ENCODE assay signal across 8 mouse cellular contexts in the genomic region with DNA sequence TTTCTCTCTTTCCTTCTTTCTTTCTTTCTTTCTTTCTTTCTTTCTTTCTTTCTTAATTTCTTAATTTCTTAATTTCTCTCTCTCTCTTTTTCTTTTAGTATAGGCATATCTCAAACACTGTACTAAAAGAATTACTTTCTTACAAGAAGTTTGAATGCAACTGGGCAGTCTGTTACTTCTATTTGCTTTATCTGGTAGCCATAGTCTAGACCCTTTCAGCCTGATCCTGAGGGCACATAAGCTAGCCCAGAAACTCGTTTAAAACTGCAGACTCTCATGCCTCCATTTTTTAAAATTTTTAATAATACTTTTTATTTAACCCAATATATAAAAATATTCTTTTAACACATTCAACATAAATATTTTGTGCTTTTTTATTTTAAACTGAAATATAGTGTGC. TPM values are rescaled to one million over a fixed set of nuclear protein-coding genes. Genes with fewer than 3 reads are reported as not detected.
DNase-seq lines count a peak whose midpoint lies in the region; ATAC-seq and TF ChIP-seq lines count a peak whose summit lies in the region.

No protein-coding gene starts in this region.

- no peaks in the 10 kb centered on the region for H3K9me3 ChIP-seq in heart, embryonic 11.5 days (replicated peaks; ENCODE audit: control insufficient read depth, low read length)
- no peaks in the 10 kb centered on the region for H3K9me3 ChIP-seq in ES-Bruce4 (replicated peaks; ENCODE audit: control insufficient read depth, insufficient read depth, low read length, poor library complexity, severe bottlenecking)
- H3K9me3 ChIP-seq in hindbrain, embryonic 10.5 days = no peaks in the 10 kb centered on the region
- no peaks in the 10 kb centered on the region for H3K9me3 ChIP-seq in liver, postnatal 0 days (ENCODE audit: low read length)

- TF ChIP-seq EP300 in ES-Bruce4 (IDR thresholded peaks at IDR 0.05; ENCODE audit: insufficient read depth, low read depth, low read length) = no peak
- no peak for TF ChIP-seq EP300 in liver, postnatal 0 days (IDR thresholded peaks at IDR 0.05; ENCODE audit: low read depth)

- H3K4me2 ChIP-seq in heart, embryonic 11.5 days = peak overlapping the region; percentile 72
- H3K4me2 ChIP-seq in liver, postnatal 0 days (ENCODE audit: low read depth, low read length) = peak overlapping the region; percentile 66

- 29% methylated on average over 1 of the region's 1 CpGs for WGBS in heart, embryonic 11.5 days (ENCODE audit: insufficient replicate concordance)
- WGBS in hindbrain, embryonic 10.5 days = 36% methylated on average over 1 of the region's 1 CpGs
- WGBS in liver, postnatal 0 days (ENCODE audit: insufficient replicate concordance) = 20% methylated on average over 1 of the region's 1 CpGs

- DNase-seq in heart, adult 18-20 months = no peak
- DNase-seq in hindbrain, embryonic 10.5 days (ENCODE audit: low spot score) = no peak
- no peak for DNase-seq in liver, postnatal 0 days
- DNase-seq in spleen, adult 18-20 months = no peak
- no peak for DNase-seq in embryo, embryonic 10 days (ENCODE audit: low spot score)
- no peak for DNase-seq in B cell, adult 2 months

- TF ChIP-seq CTCF in ES-Bruce4 (IDR thresholded peaks at IDR 0.05; ENCODE audit: low read depth, low read length) = no peak
- no peak for TF ChIP-seq CTCF in liver, postnatal 0 days (IDR thresholded peaks at IDR 0.05; ENCODE audit: low read depth)

- no peak overlapping the region for H3K9ac ChIP-seq in heart, embryonic 11.5 days (ENCODE audit: low read depth, low read length)
- H3K9ac ChIP-seq in ES-Bruce4 (ENCODE audit: low read depth, poor library complexity, severe bottlenecking) = peak overlapping the region; percentile 70
- H3K9ac ChIP-seq in liver, postnatal 0 days (replicated peaks) = no peak overlapping the region; the same call in 1 of the 2 replicates

- no peak overlapping the region for H3K27ac ChIP-seq in heart, embryonic 11.5 days (ENCODE audit: low read depth, low read length)
- no peak overlapping the region for H3K27ac ChIP-seq in ES-Bruce4 (ENCODE audit: insufficient read depth, low read length)
- peak overlapping the region; percentile 99 for H3K27ac ChIP-seq in hindbrain, embryonic 10.5 days
- no peak overlapping the region for H3K27ac ChIP-seq in liver, postnatal 0 days (ENCODE audit: low read depth)

- H3K4me3 ChIP-seq in heart, embryonic 11.5 days (ENCODE audit: low read depth, low read length) = peak overlapping the region; percentile 74; the same call in 1 of the 2 replicates
- H3K4me3 ChIP-seq in ES-Bruce4 (ENCODE audit: low read depth, low read length) = no peak overlapping the region; the same call in 1 of the 2 replicates
- peak overlapping the region; percentile 82 for H3K4me3 ChIP-seq in hindbrain, embryonic 10.5 days
- H3K4me3 ChIP-seq in liver, postnatal 0 days (ENCODE audit: low read depth, low read length) = peak overlapping the region; percentile 78

- no peaks in the 10 kb centered on the region for H3K27me3 ChIP-seq in heart, embryonic 11.5 days (ENCODE audit: control insufficient read depth, insufficient read depth, low read length)
- H3K27me3 ChIP-seq in ES-Bruce4 (ENCODE audit: control insufficient read depth, insufficient read depth, low read length, poor library complexity, severe bottlenecking) = no peaks in the 10 kb centered on the region
- no peaks in the 10 kb centered on the region for H3K27me3 ChIP-seq in hindbrain, embryonic 10.5 days (ENCODE audit: insufficient read depth, poor library complexity, severe bottlenecking)
- no peaks in the 10 kb centered on the region for H3K27me3 ChIP-seq in liver, postnatal 0 days (ENCODE audit: insufficient read depth, low read length)

- ATAC-seq in heart, embryonic 11.5 days (replicated peaks; ENCODE audit: insufficient number of reproducible peaks, low FRiP score, low TSS enrichment) = no peak
- no peak for ATAC-seq in liver, postnatal 0 days

- H3K4me1 ChIP-seq in heart, embryonic 11.5 days (ENCODE audit: control insufficient read depth, insufficient read depth, low read length) = peaks cover 7% of the 10 kb centered on the region; the same call in 1 of the 2 replicates
- H3K4me1 ChIP-seq in ES-Bruce4 (ENCODE audit: control insufficient read depth, insufficient read depth, low read length) = peaks cover 1% of the 10 kb centered on the region
- H3K4me1 ChIP-seq in hindbrain, embryonic 10.5 days (replicated peaks) = peaks cover 24% of the 10 kb centered on the region
- peaks cover 11% of the 10 kb centered on the region for H3K4me1 ChIP-seq in liver, postnatal 0 days (ENCODE audit: insufficient read depth)

- H3K36me3 ChIP-seq in heart, embryonic 11.5 days (ENCODE audit: control insufficient read depth, insufficient read depth, low read length) = peaks cover 17% of the 10 kb centered on the region
- H3K36me3 ChIP-seq in ES-Bruce4 (ENCODE audit: control insufficient read depth, insufficient read depth, low read length, poor library complexity, severe bottlenecking) = peaks cover 5% of the 10 kb centered on the region; the same call in 1 of the 2 replicates
- H3K36me3 ChIP-seq in hindbrain, embryonic 10.5 days = peaks cover 34% of the 10 kb centered on the region
- peaks cover 28% of the 10 kb centered on the region for H3K36me3 ChIP-seq in liver, postnatal 0 days (replicated peaks; ENCODE audit: insufficient read depth, low read length)

- TF ChIP-seq POLR2A in ES-Bruce4 (IDR thresholded peaks at IDR 0.05; ENCODE audit: insufficient read depth, low read length) = no peak

RNA-seq across cellular contexts. Expression of a gene that starts 0.6 kb away (rescaled TPM):
- 17.5 and 20.9 TPM in 2 replicates for polyA plus RNA-seq in heart, embryonic 11.5 days (2014; fragmentation: Nextera tagmentation; extraction: Ambion mirVana)
- total RNA-seq in heart, adult 18-20 months (2021) = 10 to 100 TPM in 1 of 2 experiments, 1 to 10 TPM in 1; 8.1 to 10.3 TPM
- 20.4 and 22.8 TPM in 2 replicates for polyA plus RNA-seq in ES-Bruce4 (2011; ENCODE audit: insufficient read depth, insufficient read length, low read depth, missing spikeins)
- 35.1 and 36.0 TPM in 2 replicates for polyA plus RNA-seq in hindbrain, embryonic 10.5 days (2016; fragmentation: Nextera tagmentation; extraction: Ambion mirVana)
- 6.2 and 8.1 TPM in 2 replicates for polyA plus RNA-seq in liver, postnatal 0 days (2015; fragmentation: Nextera tagmentation; extraction: Ambion mirVana)

RNA-seq across cellular contexts. Expression of a gene that starts 5.7 kb away (rescaled TPM):
- polyA plus RNA-seq in heart, embryonic 11.5 days (2014; fragmentation: Nextera tagmentation; extraction: Ambion mirVana) = 0.21 and 0.42 TPM in 2 replicates
- total RNA-seq in heart, adult 18-20 months (2021) = not detected
- not detected in 2 replicates for polyA plus RNA-seq in ES-Bruce4 (2011; ENCODE audit: insufficient read depth, insufficient read length, low read depth, missing spikeins)
- 0.61 and 2.5 TPM in 2 replicates for polyA plus RNA-seq in hindbrain, embryonic 10.5 days (2016; fragmentation: Nextera tagmentation; extraction: Ambion mirVana)
- polyA plus RNA-seq in liver, postnatal 0 days (2015; fragmentation: Nextera tagmentation; extraction: Ambion mirVana) = not detected in 2 replicates

RNA-seq across cellular contexts. Expression of a gene that starts 9.0 kb away (rescaled TPM):
- 0.40 and 0.49 TPM in 2 replicates for polyA plus RNA-seq in heart, embryonic 11.5 days (2014; fragmentation: Nextera tagmentation; extraction: Ambion mirVana)
- under 1 TPM; 0.15 to 0.20 TPM for total RNA-seq in heart, adult 18-20 months (2021)
- 1.7 and 3.3 TPM in 2 replicates for polyA plus RNA-seq in ES-Bruce4 (2011; ENCODE audit: insufficient read depth, insufficient read length, low read depth, missing spikeins)
- polyA plus RNA-seq in hindbrain, embryonic 10.5 days (2016; fragmentation: Nextera tagmentation; extraction: Ambion mirVana) = 6.8 and 10.2 TPM in 2 replicates
- polyA plus RNA-seq in liver, postnatal 0 days (2015; fragmentation: Nextera tagmentation; extraction: Ambion mirVana) = not detected in 2 replicates

RNA-seq across cellular contexts. Expression of a gene that starts 9.2 kb away (rescaled TPM):
- 75.8 and 77.2 TPM in 2 replicates for polyA plus RNA-seq in heart, embryonic 11.5 days (2014; fragmentation: Nextera tagmentation; extraction: Ambion mirVana)
- 10 to 100 TPM; 40.1 to 43.5 TPM for total RNA-seq in heart, adult 18-20 months (2021)
- polyA plus RNA-seq in ES-Bruce4 (2011; ENCODE audit: insufficient read depth, insufficient read length, low read depth, missing spikeins) = 15.4 and 16.4 TPM in 2 replicates
- 80.9 and 81.8 TPM in 2 replicates for polyA plus RNA-seq in hindbrain, embryonic 10.5 days (2016; fragmentation: Nextera tagmentation; extraction: Ambion mirVana)
- 35.6 and 40.9 TPM in 2 replicates for polyA plus RNA-seq in liver, postnatal 0 days (2015; fragmentation: Nextera tagmentation; extraction: Ambion mirVana)

RNA-seq across cellular contexts. Expression of a gene that starts 9.3 kb away (rescaled TPM):
- polyA plus RNA-seq in heart, embryonic 11.5 days (2014; fragmentation: Nextera tagmentation; extraction: Ambion mirVana) = 14.0 and 17.6 TPM in 2 replicates
- 10 to 100 TPM in 1 of 2 experiments, 1 to 10 TPM in 1; 9.8 to 10.1 TPM for total RNA-seq in heart, adult 18-20 months (2021)
- 13.0 and 15.3 TPM in 2 replicates for polyA plus RNA-seq in ES-Bruce4 (2011; ENCODE audit: insufficient read depth, insufficient read length, low read depth, missing spikeins)
- polyA plus RNA-seq in hindbrain, embryonic 10.5 days (2016; fragmentation: Nextera tagmentation; extraction: Ambion mirVana) = 37.8 and 40.1 TPM in 2 replicates
- 4.5 and 6.4 TPM in 2 replicates for polyA plus RNA-seq in liver, postnatal 0 days (2015; fragmentation: Nextera tagmentation; extraction: Ambion mirVana)
